ENCODE assay signal across 9 mouse cellular contexts in the genomic region with DNA sequence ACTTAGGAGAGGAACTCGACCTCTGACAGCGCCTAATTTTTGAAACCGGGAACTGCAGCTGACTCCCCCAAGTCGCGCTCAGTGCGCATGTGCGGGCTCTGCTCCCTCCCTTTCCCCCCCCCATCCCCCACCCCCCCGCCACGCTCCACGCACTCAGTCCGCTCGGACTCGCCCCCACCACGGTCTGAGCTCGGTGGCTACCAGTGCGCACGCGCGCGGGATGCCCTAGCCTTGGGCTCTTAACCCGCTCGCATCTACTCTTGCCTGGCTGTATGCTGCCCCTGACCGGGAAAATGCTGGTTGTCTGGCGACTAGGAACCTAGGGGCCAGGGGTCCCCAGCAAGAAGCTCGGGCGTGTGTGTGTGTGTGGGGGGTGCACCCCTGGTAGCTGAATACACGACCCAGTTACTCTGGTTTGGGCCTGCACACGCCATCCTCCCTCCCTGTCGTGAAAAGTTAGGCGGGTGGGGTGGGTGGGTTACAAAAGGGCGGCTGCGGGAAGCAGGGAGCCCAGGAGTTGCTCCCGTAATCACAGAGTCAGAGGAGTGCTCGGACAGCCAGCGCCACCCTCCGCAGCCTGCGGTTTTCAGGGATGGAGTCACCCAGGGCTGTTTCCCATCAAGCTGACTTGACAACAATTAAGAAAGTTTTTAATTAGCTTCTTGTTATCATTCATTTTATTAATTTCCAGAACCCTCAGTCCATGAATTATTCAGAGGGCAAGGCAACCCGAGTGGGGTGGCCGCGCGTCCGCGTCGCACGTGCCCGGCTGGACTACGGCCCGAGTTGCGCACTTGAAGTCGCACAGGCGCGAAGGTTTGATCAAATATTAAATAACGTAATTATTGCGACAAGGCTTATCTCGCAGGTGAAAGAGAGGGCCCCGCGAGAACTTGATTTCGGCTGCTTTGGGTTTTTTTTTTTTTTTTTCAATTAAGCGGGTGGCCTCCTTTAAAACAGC. TPM values are rescaled to one million over a fixed set of nuclear protein-coding genes. Genes with fewer than 3 reads are reported as not detected.
DNase-seq lines count a peak whose midpoint lies in the region; ATAC-seq lines count a peak whose summit lies in the region.
"Had no signal": no experiment of that assay in that cellular context is flagged by ENCODE, and none has a peak within 500 bp of the region (broad histone marks: within the 10 kb centered on the region; RNA-seq: fewer than 3 reads in every experiment).

No protein-coding gene starts in this region.

- H3K4me1 ChIP-seq in megakaryocyte, embryonic 14.5 days = peaks cover 20% of the 10 kb centered on the region
- H3K4me1 ChIP-seq: liver, embryonic 13.5 days had no signal

- H3K36me3 ChIP-seq in megakaryocyte, embryonic 14.5 days (replicated peaks; ENCODE audit: low read length) = no peaks in the 10 kb centered on the region
- H3K36me3 ChIP-seq: liver, embryonic 13.5 days had no signal

- peak; percentile 16 for DNase-seq in adrenal gland, postnatal 14 days
- DNase-seq in adrenal gland, postnatal 10 days = no peak
- DNase-seq in spleen, adult 12 weeks (ENCODE audit: low spot score) = no peak
- no peak for DNase-seq in adrenal gland, adult (ENCODE audit: inconsistent age in 2 of 2, low spot score in 1 of 2)
- no peak for DNase-seq in spleen, postnatal 14 days (ENCODE audit: low spot score in 2 of 2)
- DNase-seq: liver, embryonic 13.5 days had no signal

- H3K27me3 ChIP-seq in megakaryocyte, embryonic 14.5 days (replicated peaks) = peaks cover 84% of the 10 kb centered on the region

- H3K9me3 ChIP-seq in megakaryocyte, embryonic 14.5 days = no peaks in the 10 kb centered on the region
- H3K9me3 ChIP-seq: liver, embryonic 13.5 days had no signal

- no peak; the same call in 1 of the 2 replicates for ATAC-seq in megakaryocyte, adult 5-6 weeks (ENCODE audit: poor library complexity, severe bottlenecking)
- peak; percentile 38; the same call in 1 of the 2 replicates for ATAC-seq in megakaryocyte-erythroid progenitor cell, adult 5-6 weeks (replicated peaks; ENCODE audit: low FRiP score, low TSS enrichment, poor library complexity, severe bottlenecking)

- H3K4me3 ChIP-seq in megakaryocyte, embryonic 14.5 days (replicated peaks) = peak overlapping the region; percentile 75
- H3K4me3 ChIP-seq: liver, embryonic 13.5 days had no signal

RNA-seq across cellular contexts. Expression of gene Pou4f1, which starts 7.2 kb away (rescaled TPM):
- total RNA-seq in adrenal gland, postnatal 14 days (2021) = 0.34 and 0.59 TPM in 2 replicates
- total RNA-seq in adrenal gland, postnatal 10 days (2021) = under 1 TPM; 0.15 to 0.36 TPM
- 0.15 and 0.61 TPM in 2 replicates for polyA plus RNA-seq in megakaryocyte, embryonic 14.5 days (2012; ENCODE audit: insufficient read depth, low replicate concordance)
- total RNA-seq in megakaryocyte, adult 5-6 weeks (2015) = not detected in 2 replicates
- total RNA-seq in megakaryocyte, adult 5-6 weeks (2017) = not detected in 2 replicates
- 0.52 TPM in 1 of 2 replicates, not detected in the other for total RNA-seq in megakaryocyte-erythroid progenitor cell, adult 5-6 weeks (2014; fragmentation: Nextera tagmentation)
- 0.19 and 0.34 TPM in 2 replicates for total RNA-seq in megakaryocyte-erythroid progenitor cell, adult 5-6 weeks (2017)
